Mouse (Mus musculus) spleen, adult 2 months (tissue): ENCODE results near the gene Tmprss6.

Source experiments
- CTCF ChIP-seq: fragments of 200-500 bp; IDR thresholded peaks from 2 replicates; pipeline ENCODE4 v1.5.1; 2011; ENCODE audit warnings: mild to moderate bottlenecking, inconsistent platforms; ENCODE audit not compliant: insufficient read depth, insufficient read length, insufficient replicate concordance; ENCODE audit errors: extremely low read depth
- POLR2A ChIP-seq: fragments of 200-500 bp; IDR thresholded peaks from 2 replicates; pipeline ENCODE4 v1.6.1; 2011; ENCODE audit warnings: low read depth, low read length, inconsistent platforms

- no peak for TF ChIP-seq CTCF
- TF ChIP-seq POLR2A: no peak
Observed at GRCm38 (mm10) chr15:78435681-78436080, 32.8 kb downstream of the Tmprss6 start.
